ENCODE assay signal across 8 mouse cellular contexts in the genomic region with DNA sequence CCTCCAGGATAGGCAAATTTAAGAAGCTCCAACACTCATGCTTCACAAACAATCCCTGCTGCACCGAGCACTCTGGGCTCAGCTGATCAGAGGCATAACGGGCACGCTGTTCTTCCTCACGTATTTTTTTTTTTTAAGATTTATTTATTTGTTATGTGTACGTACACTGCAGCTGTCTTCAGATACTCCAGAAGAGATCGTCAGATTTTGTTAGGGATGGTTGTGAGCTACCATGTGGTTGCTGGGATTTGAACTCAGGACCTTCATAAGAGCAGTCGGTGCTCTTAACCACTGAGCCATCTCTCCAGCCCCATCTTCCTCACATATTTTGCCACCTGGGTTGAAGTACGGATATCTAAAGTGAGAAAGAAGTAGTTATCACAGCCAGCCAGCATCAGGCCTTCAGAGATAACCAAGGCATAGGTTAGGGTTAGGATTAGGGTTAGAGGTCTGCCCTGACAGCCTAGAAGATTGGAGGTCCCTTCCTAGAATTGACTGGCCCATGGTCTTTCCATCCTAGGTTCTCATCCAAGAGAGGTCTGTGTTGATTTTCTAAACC. TPM values are rescaled to one million over a fixed set of nuclear protein-coding genes. Genes with fewer than 3 reads are reported as not detected.
DNase-seq lines count a peak whose midpoint lies in the region; ATAC-seq lines count a peak whose summit lies in the region.

Gene Rab26 (minus strand): TSS at position 51 of the 559 bp plus-strand sequence.

- H3K27ac ChIP-seq in kidney, embryonic 16.5 days (ENCODE audit: low read length): no peak within 1 kb of the TSS
- no peak within 1 kb of the TSS for H3K27ac ChIP-seq in embryonic facial prominence, embryonic 12.5 days
- peak within 1 kb of the TSS; percentile 27; the same call in 1 of the 2 replicates for H3K27ac ChIP-seq in intestine, embryonic 15.5 days
- H3K27ac ChIP-seq in midbrain, embryonic 11.5 days (ENCODE audit: low read depth, low read length): no peak within 1 kb of the TSS

- H3K9ac ChIP-seq in kidney, embryonic 16.5 days (replicated peaks; ENCODE audit: low read length): peak within 1 kb of the TSS; percentile 53
- H3K9ac ChIP-seq in embryonic facial prominence, embryonic 12.5 days: peak within 1 kb of the TSS; percentile 56
- H3K9ac ChIP-seq in intestine, embryonic 15.5 days: peak within 1 kb of the TSS; percentile 37
- H3K9ac ChIP-seq in midbrain, embryonic 11.5 days (ENCODE audit: low read length): peak within 1 kb of the TSS; percentile 46

- WGBS in kidney, embryonic 16.5 days: 89% methylated on average over 8 of the region's 8 CpGs
- WGBS in embryonic facial prominence, embryonic 12.5 days: 87% methylated on average over 8 of the region's 8 CpGs
- 81% methylated on average over 8 of the region's 8 CpGs for WGBS in intestine, embryonic 15.5 days
- WGBS in midbrain, embryonic 11.5 days: 90% methylated on average over 8 of the region's 8 CpGs

- H3K9me3 ChIP-seq in kidney, embryonic 16.5 days (ENCODE audit: low read length): no peaks in the 10 kb centered on the region
- no peaks in the 10 kb centered on the region for H3K9me3 ChIP-seq in embryonic facial prominence, embryonic 12.5 days
- H3K9me3 ChIP-seq in intestine, embryonic 15.5 days: no peaks in the 10 kb centered on the region
- no peaks in the 10 kb centered on the region for H3K9me3 ChIP-seq in midbrain, embryonic 11.5 days (ENCODE audit: control insufficient read depth, low read length)

- H3K4me3 ChIP-seq in kidney, embryonic 16.5 days (ENCODE audit: low read length): peak within 1 kb of the TSS; percentile 34
- peak within 1 kb of the TSS; percentile 36 for H3K4me3 ChIP-seq in embryonic facial prominence, embryonic 12.5 days
- peak within 1 kb of the TSS; percentile 39 for H3K4me3 ChIP-seq in intestine, embryonic 15.5 days (replicated peaks)
- H3K4me3 ChIP-seq in midbrain, embryonic 11.5 days (ENCODE audit: low read depth, low read length): peak within 1 kb of the TSS; percentile 29

- H3K4me1 ChIP-seq in kidney, embryonic 16.5 days (ENCODE audit: insufficient read depth, low read length): peaks cover 36% of the 10 kb centered on the region
- H3K4me1 ChIP-seq in embryonic facial prominence, embryonic 12.5 days: peaks cover 39% of the 10 kb centered on the region
- peaks cover 36% of the 10 kb centered on the region for H3K4me1 ChIP-seq in intestine, embryonic 15.5 days (replicated peaks)
- peaks cover 22% of the 10 kb centered on the region for H3K4me1 ChIP-seq in midbrain, embryonic 11.5 days (ENCODE audit: control insufficient read depth, insufficient read depth, low read length)

- H3K27me3 ChIP-seq in kidney, embryonic 16.5 days (ENCODE audit: insufficient read depth, low read length): no peaks in the 10 kb centered on the region
- H3K27me3 ChIP-seq in embryonic facial prominence, embryonic 12.5 days: no peaks in the 10 kb centered on the region
- H3K27me3 ChIP-seq in intestine, embryonic 15.5 days (replicated peaks): no peaks in the 10 kb centered on the region
- H3K27me3 ChIP-seq in midbrain, embryonic 11.5 days (ENCODE audit: control insufficient read depth, insufficient read depth, low read length): no peaks in the 10 kb centered on the region

- no peak for DNase-seq in kidney, postnatal 25 days
- DNase-seq in midbrain, embryonic 11.5 days (ENCODE audit: low spot score, missing footprints): no peak
- no peak for DNase-seq in adrenal gland, adult (ENCODE audit: inconsistent age in 2 of 2, low spot score in 1 of 2)
- no peak for DNase-seq in ovary, postnatal 10 days (ENCODE audit: low spot score)
- no peak for DNase-seq in cerebellum, postnatal 4 days (ENCODE audit: low spot score in 2 of 2)

- peaks cover 17% of the 10 kb centered on the region; the same call in 1 of the 2 replicates for H3K36me3 ChIP-seq in kidney, embryonic 16.5 days (ENCODE audit: insufficient read depth, low read length)
- peaks cover 18% of the 10 kb centered on the region; the same call in 1 of the 2 replicates for H3K36me3 ChIP-seq in embryonic facial prominence, embryonic 12.5 days
- no peaks in the 10 kb centered on the region for H3K36me3 ChIP-seq in intestine, embryonic 15.5 days
- no peaks in the 10 kb centered on the region for H3K36me3 ChIP-seq in midbrain, embryonic 11.5 days (ENCODE audit: control insufficient read depth, insufficient read depth, low read length)

- no peak for ATAC-seq in kidney, embryonic 16.5 days (ENCODE audit: low FRiP score, low TSS enrichment)
- no peak for ATAC-seq in embryonic facial prominence, embryonic 12.5 days (ENCODE audit: insufficient number of reproducible peaks, insufficient read depth, low FRiP score, low TSS enrichment)
- no peak for ATAC-seq in intestine, embryonic 15.5 days
- ATAC-seq in midbrain, embryonic 11.5 days (ENCODE audit: low FRiP score): no peak

- peak within 1 kb of the TSS; percentile 59 for H3K4me2 ChIP-seq in kidney, embryonic 16.5 days (replicated peaks; ENCODE audit: low read depth, low read length)
- H3K4me2 ChIP-seq in embryonic facial prominence, embryonic 12.5 days (replicated peaks): peak within 1 kb of the TSS; percentile 67
- H3K4me2 ChIP-seq in intestine, embryonic 15.5 days (replicated peaks): peak within 1 kb of the TSS; percentile 88
- peak within 1 kb of the TSS; percentile 54 for H3K4me2 ChIP-seq in midbrain, embryonic 11.5 days

RNA-seq across cellular contexts. Expression of gene Rab26, which starts in this region (rescaled TPM):
- 2.8 and 3.0 TPM in 2 replicates for polyA plus RNA-seq in kidney, embryonic 16.5 days (2015; fragmentation: Nextera tagmentation; extraction: Ambion mirVana)
- 3.6 and 3.7 TPM in 2 replicates for polyA plus RNA-seq in embryonic facial prominence, embryonic 12.5 days (2016; fragmentation: Nextera tagmentation; extraction: Ambion mirVana)
- polyA plus RNA-seq in intestine, embryonic 15.5 days (2015; fragmentation: Nextera tagmentation; extraction: Ambion mirVana): 5.2 and 8.7 TPM in 2 replicates
- 1.8 and 2.2 TPM in 2 replicates for polyA plus RNA-seq in midbrain, embryonic 11.5 days (2014; fragmentation: Nextera tagmentation; extraction: Ambion mirVana)
